Mouse (Mus musculus) T-cell, adult 2 months (primary cell): ENCODE results near the gene Rpl9-ps1.

Experiments used
- DNase-seq: peaks from one replicate; pipeline ENCODE4 v3.0.0; 2022; ENCODE audit warnings: low spot score

Rpl9-ps1 gene

DNA sequence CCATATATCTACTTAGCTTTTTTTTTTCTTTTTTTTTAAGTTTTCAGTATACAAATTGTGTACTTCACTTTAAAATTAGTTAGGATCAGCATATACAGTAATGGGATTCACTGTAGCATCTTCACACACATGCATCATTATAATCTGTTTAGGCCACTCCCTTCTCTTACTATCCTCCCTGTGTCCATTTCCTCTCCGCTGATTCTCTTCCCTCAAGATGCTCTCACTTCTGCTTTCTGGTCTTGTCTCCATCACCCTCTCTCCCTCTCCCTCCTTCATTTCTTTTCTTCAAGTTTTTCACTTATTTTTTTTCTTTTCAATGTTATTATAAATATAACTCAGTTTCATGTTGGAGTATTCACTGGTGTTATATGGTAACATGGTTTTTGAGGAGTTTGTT lies 26.4 kb downstream of the Rpl9-ps1 start:
- no peak for DNase-seq

- DNase-seq = no peak
These were observed 27.2 kb downstream of the Rpl9-ps1 start for GRCm38 (mm10) chr11:83618238-83618637.

DNA sequence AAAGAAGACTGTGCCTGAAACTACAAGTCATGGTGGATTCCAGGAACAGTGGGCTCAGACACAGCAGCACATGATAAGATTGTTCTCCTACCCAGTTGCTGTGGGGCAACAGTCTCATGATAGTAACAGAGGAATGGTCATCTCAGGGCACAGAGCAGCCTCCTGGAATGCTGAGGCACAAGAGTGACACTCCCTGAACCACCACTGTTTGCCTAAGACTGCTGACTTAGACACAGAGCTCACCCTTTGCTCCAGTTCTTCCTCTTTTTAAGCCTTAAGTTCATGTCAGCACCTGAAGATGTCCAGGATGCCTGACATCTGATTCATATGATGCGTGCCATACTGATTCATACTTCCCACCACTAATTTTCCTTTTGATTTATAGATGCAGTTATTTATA lies 28.8 kb downstream of the Rpl9-ps1 start:
- no peak for DNase-seq

DNA sequence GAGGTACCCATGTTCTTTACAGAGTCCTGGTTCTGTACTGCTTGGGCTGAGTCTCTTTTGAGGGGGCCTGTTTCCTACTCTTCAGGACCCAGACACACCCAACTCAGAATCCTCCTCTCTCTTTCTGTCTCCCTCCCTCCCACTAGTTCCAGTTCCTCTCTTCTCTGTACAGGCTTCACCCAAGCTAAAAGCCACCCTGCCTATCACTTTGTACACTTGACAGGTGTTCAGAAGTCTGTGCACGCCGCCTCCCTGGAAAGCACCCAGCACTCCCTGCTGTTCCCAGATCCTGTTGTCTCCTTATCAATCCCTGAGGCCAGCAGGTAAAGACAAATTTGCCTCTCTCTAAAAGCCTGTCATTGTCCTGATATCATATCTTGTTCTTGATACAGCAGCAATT lies 34.5 kb downstream of the Rpl9-ps1 start:
- no peak for DNase-seq

DNA sequence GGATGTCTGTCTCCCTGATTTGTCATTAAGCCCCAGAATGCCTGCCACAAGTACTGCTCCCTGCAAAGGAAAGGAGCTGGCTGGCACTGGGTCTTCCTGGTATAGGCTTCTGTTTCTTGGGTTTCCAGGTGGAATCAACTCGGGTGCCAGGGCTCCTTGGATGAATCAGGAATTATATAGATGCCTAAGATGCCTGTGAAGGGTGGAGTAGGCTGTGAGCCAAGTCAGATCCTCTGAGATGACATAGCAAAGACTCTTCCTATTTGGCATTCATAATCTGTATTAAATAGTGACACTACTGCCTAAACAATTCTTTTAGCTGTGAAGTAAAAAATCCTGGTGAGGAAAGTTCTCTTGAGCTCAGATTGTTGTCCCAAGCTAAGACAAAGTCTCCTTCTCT lies 39.0 kb downstream of the Rpl9-ps1 start:
- no peak for DNase-seq

- DNase-seq = no peak
These were observed 39.9 kb downstream of the Rpl9-ps1 start for GRCm38 (mm10) chr11:83605535-83605934.

DNA sequence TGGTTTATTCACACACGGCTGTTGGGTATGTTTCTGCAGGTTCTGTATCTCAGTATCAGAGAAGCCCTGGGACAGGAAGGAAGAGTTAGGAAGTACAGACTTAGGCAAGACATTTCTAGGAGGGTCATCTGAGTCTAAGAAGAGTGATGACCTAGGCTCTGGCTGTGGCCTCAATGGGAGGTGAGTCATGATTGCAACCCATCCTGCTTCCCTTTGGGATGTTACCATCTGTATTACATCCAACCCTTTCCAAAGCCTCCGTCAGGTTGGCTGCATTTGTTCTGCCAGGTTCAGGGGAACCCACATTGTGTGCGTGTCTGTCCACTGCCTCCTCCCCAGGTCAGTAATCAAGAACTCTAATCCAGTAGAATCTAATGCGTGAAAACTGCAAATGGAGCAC lies 40.7 kb downstream of the Rpl9-ps1 start:
- DNase-seq = no peak

GRCm38 (mm10) chr11:83603399-83603798 lies 42.0 kb downstream of the Rpl9-ps1 start:
- no peak for DNase-seq

DNA sequence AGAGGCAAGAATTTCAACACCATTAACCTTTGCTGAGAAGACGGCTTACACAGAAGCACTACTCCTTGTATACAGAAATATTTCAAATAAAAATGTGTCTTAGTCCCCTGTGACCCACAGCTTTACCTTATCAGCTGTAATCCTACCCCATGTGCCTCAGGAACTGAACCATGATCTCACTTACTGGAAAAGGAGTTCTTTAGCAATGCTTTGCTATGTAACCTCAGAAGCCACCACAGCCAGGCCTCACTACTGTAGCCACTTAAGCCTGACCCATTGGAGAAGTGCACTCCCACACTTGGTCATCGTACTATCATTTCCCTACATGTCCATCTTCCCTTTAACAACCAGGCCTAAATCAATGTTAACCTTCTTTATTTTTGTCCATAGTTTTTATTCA lies 44.8 kb downstream of the Rpl9-ps1 start:
- no peak for DNase-seq

DNA sequence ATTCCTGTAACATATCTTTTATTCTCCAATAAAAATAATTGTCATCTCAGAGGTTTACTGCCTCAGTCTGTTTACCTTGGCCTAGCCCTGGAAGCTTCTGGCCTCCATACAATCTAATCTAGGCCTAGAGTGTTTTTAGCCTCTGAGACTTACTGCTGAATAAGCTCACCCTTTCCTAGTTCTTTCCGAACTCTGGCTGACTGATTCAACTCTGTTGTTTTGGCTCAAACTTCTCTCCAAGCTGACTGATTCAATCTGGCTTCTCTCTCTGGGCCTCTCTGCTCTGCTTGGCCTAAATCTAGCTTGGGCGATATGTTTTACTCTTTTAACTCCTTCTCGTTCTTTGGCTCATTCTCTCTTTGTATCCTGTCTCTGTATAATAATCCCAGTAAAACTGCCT lies 46.4 kb downstream of the Rpl9-ps1 start:
- no peak for DNase-seq

DNA sequence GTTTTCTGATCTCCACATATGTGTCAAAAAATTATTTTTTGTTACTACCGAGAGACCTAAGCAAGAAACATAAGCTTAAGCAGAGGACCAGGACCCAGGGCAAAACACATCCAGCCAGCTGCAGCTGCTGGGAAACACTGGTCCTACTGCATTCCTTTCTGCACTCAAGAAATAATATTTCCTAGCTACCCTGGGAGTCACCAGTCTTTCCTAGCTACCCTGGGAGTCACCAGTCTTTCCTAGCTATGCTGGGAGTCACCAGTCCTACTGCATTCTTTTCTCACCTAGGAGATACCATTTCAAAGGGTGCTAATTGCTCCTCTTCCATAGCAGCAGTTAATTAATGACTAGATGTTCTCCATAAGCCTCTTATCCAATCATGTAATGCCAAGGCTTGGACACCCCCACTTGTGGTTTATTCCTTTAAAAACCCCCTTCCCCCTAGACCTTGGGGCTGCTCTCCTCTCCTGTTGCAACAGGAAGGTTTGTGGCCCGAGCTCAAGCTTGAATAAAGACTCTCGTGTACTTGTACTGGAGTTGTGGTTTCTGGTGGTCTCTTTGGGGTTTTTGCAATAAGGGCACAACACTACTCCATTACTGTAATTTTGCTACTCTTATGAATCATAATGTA lies 47.1 kb downstream of the Rpl9-ps1 start:
- no peak for DNase-seq

GRCm38 (mm10) chr11:83597796-83598195 lies 47.6 kb downstream of the Rpl9-ps1 start:
- no peak for DNase-seq

- DNase-seq = no peak
These were observed 49.6 kb downstream of the Rpl9-ps1 start for GRCm38 (mm10) chr11:83595669-83596455.
